Mouse (Mus musculus): ENCODE data around the gene Arhgap15. TPM values are rescaled to one million over a fixed set of nuclear protein-coding genes. Genes with fewer than 3 reads are reported as not detected.

Gene Arhgap15
- polyA plus RNA-seq, 1 experiment: 4.8 TPM

- no peaks in the 10 kb centered on the region for H3K27me3 ChIP-seq (ENCODE audit: control insufficient read depth, insufficient read depth, low read length)
- H3K4me3 ChIP-seq (ENCODE audit: extremely low read depth, insufficient read depth, insufficient read length): no peak overlapping the region
- TF ChIP-seq POLR2A (IDR thresholded peaks at IDR 0.05; ENCODE audit: low read depth, low read length) (no peak), CTCF (IDR thresholded peaks at IDR 0.05; ENCODE audit: extremely low read depth, insufficient read depth, insufficient read length, insufficient replicate concordance) (no peak)
- no peaks in the 10 kb centered on the region for H3K36me3 ChIP-seq (ENCODE audit: control insufficient read depth, insufficient read depth, low read length)
- no peaks in the 10 kb centered on the region for H3K4me1 ChIP-seq (ENCODE audit: control insufficient read depth, insufficient read depth, insufficient read length)
- WGBS: 95% methylated on average over 3 of the region's 3 CpGs
- H3K27ac ChIP-seq (ENCODE audit: insufficient read depth, low read length): no peak overlapping the region
- no peak for DNase-seq (ENCODE audit: low read depth in 1 of 2, low spot score in 2 of 2)
Observed at GRCm38 (mm10) chr2:44039522-44040203, 291.0 kb downstream of the Arhgap15 start.

GRCm38 (mm10) chr2:44044088-44044487 is 295.5 kb downstream of the Arhgap15 start:
- WGBS: 68% methylated on average over 2 of the region's 2 CpGs
- no peaks in the 10 kb centered on the region for H3K27me3 ChIP-seq (ENCODE audit: control insufficient read depth, insufficient read depth, low read length)
- H3K27ac ChIP-seq (ENCODE audit: insufficient read depth, low read length): no peak overlapping the region
- no peaks in the 10 kb centered on the region for H3K36me3 ChIP-seq (ENCODE audit: control insufficient read depth, insufficient read depth, low read length)
- H3K4me1 ChIP-seq (ENCODE audit: control insufficient read depth, insufficient read depth, insufficient read length): no peaks in the 10 kb centered on the region
- no peak overlapping the region for H3K4me3 ChIP-seq (ENCODE audit: extremely low read depth, insufficient read depth, insufficient read length)
- no peak for DNase-seq (ENCODE audit: low read depth in 1 of 2, low spot score in 2 of 2)
- TF ChIP-seq POLR2A (IDR thresholded peaks at IDR 0.05; ENCODE audit: low read depth, low read length) (no peak), CTCF (IDR thresholded peaks at IDR 0.05; ENCODE audit: extremely low read depth, insufficient read depth, insufficient read length, insufficient replicate concordance) (no peak)

- no peaks in the 10 kb centered on the region for H3K4me1 ChIP-seq (ENCODE audit: control insufficient read depth, insufficient read depth, insufficient read length)
- H3K27me3 ChIP-seq (ENCODE audit: control insufficient read depth, insufficient read depth, low read length): no peaks in the 10 kb centered on the region
- no peak for DNase-seq (ENCODE audit: low read depth in 1 of 2, low spot score in 2 of 2)
- no peak overlapping the region for H3K4me3 ChIP-seq (ENCODE audit: extremely low read depth, insufficient read depth, insufficient read length)
- no peak for TF ChIP-seq POLR2A (IDR thresholded peaks at IDR 0.05; ENCODE audit: low read depth, low read length)
- TF ChIP-seq CTCF (IDR thresholded peaks at IDR 0.05; ENCODE audit: extremely low read depth, insufficient read depth, insufficient read length, insufficient replicate concordance): no peak
- 94% methylated on average over 1 of the region's 1 CpGs for WGBS
- no peaks in the 10 kb centered on the region for H3K36me3 ChIP-seq (ENCODE audit: control insufficient read depth, insufficient read depth, low read length)
- no peak overlapping the region for H3K27ac ChIP-seq (ENCODE audit: insufficient read depth, low read length)
Observed at GRCm38 (mm10) chr2:44044634-44045033, 296.0 kb downstream of the Arhgap15 start.

GRCm38 (mm10) chr2:44045231-44045630 is 296.6 kb downstream of the Arhgap15 start:
- Histone ChIP-seq H3K27me3 (ENCODE audit: control insufficient read depth, insufficient read depth, low read length) (no peaks in the 10 kb centered on the region), H3K36me3 (ENCODE audit: control insufficient read depth, insufficient read depth, low read length) (no peaks in the 10 kb centered on the region), H3K27ac (ENCODE audit: insufficient read depth, low read length) (no peak overlapping the region), H3K4me1 (ENCODE audit: control insufficient read depth, insufficient read depth, insufficient read length) (no peaks in the 10 kb centered on the region), H3K4me3 (ENCODE audit: extremely low read depth, insufficient read depth, insufficient read length) (no peak overlapping the region)
- WGBS: 100% methylated on average over 1 of the region's 1 CpGs
- no peak for TF ChIP-seq CTCF (IDR thresholded peaks at IDR 0.05; ENCODE audit: extremely low read depth, insufficient read depth, insufficient read length, insufficient replicate concordance)
- TF ChIP-seq POLR2A (IDR thresholded peaks at IDR 0.05; ENCODE audit: low read depth, low read length): no peak
- DNase-seq (ENCODE audit: low read depth in 1 of 2, low spot score in 2 of 2): no peak

GRCm38 (mm10) chr2:44060306-44060705 is 311.7 kb downstream of the Arhgap15 start:
- DNase-seq (ENCODE audit: low read depth in 1 of 2, low spot score in 2 of 2): no peak
- Histone ChIP-seq H3K27ac (ENCODE audit: insufficient read depth, low read length) (no peak overlapping the region), H3K4me3 (ENCODE audit: extremely low read depth, insufficient read depth, insufficient read length) (no peak overlapping the region), H3K27me3 (ENCODE audit: control insufficient read depth, insufficient read depth, low read length) (no peaks in the 10 kb centered on the region), H3K4me1 (ENCODE audit: control insufficient read depth, insufficient read depth, insufficient read length) (no peaks in the 10 kb centered on the region), H3K36me3 (ENCODE audit: control insufficient read depth, insufficient read depth, low read length) (peaks cover 5% of the 10 kb centered on the region)
- TF ChIP-seq POLR2A (IDR thresholded peaks at IDR 0.05; ENCODE audit: low read depth, low read length) (no peak), CTCF (IDR thresholded peaks at IDR 0.05; ENCODE audit: extremely low read depth, insufficient read depth, insufficient read length, insufficient replicate concordance) (no peak)
- 91% methylated on average over 9 of the region's 9 CpGs for WGBS

- H3K4me1 ChIP-seq (ENCODE audit: control insufficient read depth, insufficient read depth, insufficient read length): no peaks in the 10 kb centered on the region
- TF ChIP-seq POLR2A (IDR thresholded peaks at IDR 0.05; ENCODE audit: low read depth, low read length) (no peak), CTCF (IDR thresholded peaks at IDR 0.05; ENCODE audit: extremely low read depth, insufficient read depth, insufficient read length, insufficient replicate concordance) (no peak)
- H3K36me3 ChIP-seq (ENCODE audit: control insufficient read depth, insufficient read depth, low read length): peaks cover 6% of the 10 kb centered on the region; the same call in 1 of the 2 replicates
- H3K27ac ChIP-seq (ENCODE audit: insufficient read depth, low read length): no peak overlapping the region
- WGBS: 95% methylated on average over 8 of the region's 8 CpGs
- H3K4me3 ChIP-seq (ENCODE audit: extremely low read depth, insufficient read depth, insufficient read length): no peak overlapping the region
- no peak for DNase-seq (ENCODE audit: low read depth in 1 of 2, low spot score in 2 of 2)
- H3K27me3 ChIP-seq (ENCODE audit: control insufficient read depth, insufficient read depth, low read length): no peaks in the 10 kb centered on the region
Observed at GRCm38 (mm10) chr2:44060716-44061115, 312.1 kb downstream of the Arhgap15 start.

- peaks cover 13% of the 10 kb centered on the region for H3K36me3 ChIP-seq (ENCODE audit: control insufficient read depth, insufficient read depth, low read length)
- TF ChIP-seq POLR2A (IDR thresholded peaks at IDR 0.05; ENCODE audit: low read depth, low read length) (no peak), CTCF (IDR thresholded peaks at IDR 0.05; ENCODE audit: extremely low read depth, insufficient read depth, insufficient read length, insufficient replicate concordance) (no peak)
- 74% methylated on average over 5 of the region's 5 CpGs for WGBS
- no peak for DNase-seq (ENCODE audit: low read depth in 1 of 2, low spot score in 2 of 2)
- H3K27ac ChIP-seq (ENCODE audit: insufficient read depth, low read length): no peak overlapping the region
- no peak overlapping the region for H3K4me3 ChIP-seq (ENCODE audit: extremely low read depth, insufficient read depth, insufficient read length)
- no peaks in the 10 kb centered on the region for H3K27me3 ChIP-seq (ENCODE audit: control insufficient read depth, insufficient read depth, low read length)
- H3K4me1 ChIP-seq (ENCODE audit: control insufficient read depth, insufficient read depth, insufficient read length): no peaks in the 10 kb centered on the region
Observed at GRCm38 (mm10) chr2:44065067-44065466, 316.4 kb downstream of the Arhgap15 start.
